Mouse (Mus musculus) limb, embryonic 10.5 days (tissue): ENCODE results near the gene Coch. TPM values are rescaled to one million over a fixed set of nuclear protein-coding genes. Genes with fewer than 3 reads are reported as not detected.
"Not testable (repeated sequence)": the region's sequence is repeated elsewhere in the genome, so short reads cannot be mapped to it uniquely, and the experiment has no call there.

Source experiments
- DNase-seq: peaks from one replicate; pipeline ENCODE4 v3.0.0-alpha.2; 2017; ENCODE audit warnings: low spot score
- H3K27ac ChIP-seq: fragments of 300-500 bp; sonication (generic); 2 replicates; pipeline ENCODE4 v1.5.1; 2016; ENCODE audit warnings: mild to moderate bottlenecking
- H3K27me3 ChIP-seq: fragments of 300-500 bp; sonication (generic); 2 replicates; pipeline ENCODE4 v1.6.1; 2016; ENCODE audit warnings: low read depth, mild to moderate bottlenecking; ENCODE audit not compliant: poor library complexity, severe bottlenecking
- H3K36me3 ChIP-seq: fragments of 300-500 bp; sonication (generic); 2 replicates; pipeline ENCODE4 v1.6.1; 2016; ENCODE audit warnings: mild to moderate bottlenecking, moderate library complexity
- H3K4me1 ChIP-seq: fragments of 300-500 bp; sonication (generic); 2 replicates; pipeline ENCODE4 v1.6.1; 2016
- H3K4me3 ChIP-seq: fragments of 300-500 bp; sonication (generic); 2 replicates; pipeline ENCODE4 v1.5.1; 2016; ENCODE audit warnings: mild to moderate bottlenecking, moderate library complexity
- H3K9me3 ChIP-seq: fragments of 300-500 bp; sonication (generic); replicated peaks from 2 replicates; pipeline ENCODE4 v1.6.1; 2016; ENCODE audit warnings: mild to moderate bottlenecking
- WGBS: fragments of 180-500 bp; shearing (Covaris S2); methylation state at CpG from one replicate; pipeline ENCODE4 v1.1.7; 2016; 5-methylcytosine and 5-hydroxymethylcytosine counted together
- polyA plus RNA-seq: library from polyadenylated mRNA; unstranded; fragments of >200 nt; fragmentation: Nextera tagmentation; extraction: Ambion mirVana; gene quantifications from 2 replicates; pipeline ENCODE4 v1.2.1, GENCODE M21; 2016

Coch gene
- polyA plus RNA-seq, 1 experiment from 2014 or later = 1.0 TPM

DNA sequence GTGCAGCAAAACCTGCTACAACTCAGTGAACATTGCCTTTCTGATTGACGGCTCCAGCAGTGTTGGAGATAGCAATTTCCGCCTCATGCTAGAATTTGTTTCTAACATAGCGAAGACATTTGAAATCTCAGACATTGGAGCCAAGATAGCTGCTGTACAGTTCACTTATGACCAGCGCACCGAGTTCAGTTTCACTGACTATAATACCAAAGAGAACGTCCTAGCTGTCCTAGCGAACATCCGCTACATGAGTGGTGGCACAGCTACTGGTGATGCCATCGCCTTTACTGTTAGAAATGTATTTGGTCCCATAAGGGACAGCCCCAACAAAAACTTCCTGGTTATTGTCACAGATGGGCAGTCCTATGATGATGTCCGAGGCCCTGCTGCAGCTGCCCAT is 10.2 kb downstream of the Coch start:
- no peaks in the 10 kb centered on the region for H3K4me1 ChIP-seq

DNA sequence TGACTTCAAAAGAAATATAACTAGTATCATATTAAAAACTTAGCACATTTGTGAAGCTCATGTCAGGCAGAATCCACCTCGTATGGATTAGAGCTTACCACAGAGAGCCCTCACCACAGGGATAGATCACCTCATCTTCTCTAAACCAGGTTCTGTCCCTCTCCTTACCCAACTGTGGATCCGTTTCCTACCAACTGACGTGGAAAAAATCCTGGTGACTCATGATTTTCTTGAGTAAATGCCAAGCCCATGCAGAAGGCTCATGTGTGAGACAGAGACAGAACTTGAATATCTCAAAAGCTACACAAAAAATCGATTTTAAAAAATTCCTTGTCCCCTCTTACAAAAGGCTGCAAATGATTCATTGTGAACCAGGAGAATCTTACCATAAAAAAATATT is 13.0 kb downstream of the Coch start:
- peaks cover 54% of the 10 kb centered on the region for H3K36me3 ChIP-seq
- WGBS = 90% methylated on average over 4 of the region's 4 CpGs
- H3K9me3 ChIP-seq = no peaks in the 10 kb centered on the region
- H3K4me1 ChIP-seq = no peaks in the 10 kb centered on the region
- no peaks in the 10 kb centered on the region for H3K27me3 ChIP-seq
- DNase-seq = no peak
- H3K4me3 ChIP-seq = no peak overlapping the region
- no peak overlapping the region for H3K27ac ChIP-seq

More for the DNA sequence above, 10.2 kb downstream of the Coch start:
- Histone ChIP-seq H3K36me3 (peaks cover 33% of the 10 kb centered on the region), H3K9me3 (no peaks in the 10 kb centered on the region), H3K27me3 (no peaks in the 10 kb centered on the region), H3K27ac (no peak overlapping the region), H3K4me3 (no peak overlapping the region)
- DNase-seq = no peak
- WGBS = 96% methylated on average over 10 of the region's 10 CpGs

DNA sequence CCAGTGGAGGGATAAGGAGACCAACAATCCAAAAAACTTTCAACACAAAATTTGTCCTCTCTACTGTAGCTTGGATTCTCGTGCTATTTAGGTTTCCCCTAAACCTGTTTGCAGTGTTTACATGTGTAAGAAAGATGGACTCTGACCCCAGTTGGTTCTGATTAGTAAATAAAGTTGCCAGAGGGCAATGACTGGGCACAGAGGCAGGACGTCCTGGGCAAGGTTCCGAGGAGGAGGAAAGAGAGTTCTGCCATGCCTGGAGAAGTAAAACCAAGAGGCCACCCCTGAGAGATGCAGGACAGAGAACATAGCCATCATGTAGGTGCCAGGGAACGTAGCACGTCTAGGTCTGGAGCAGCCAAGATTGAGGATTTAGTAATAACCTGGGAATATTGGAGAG is 19.2 kb downstream of the Coch start:
- 89% methylated on average over 5 of the region's 5 CpGs for WGBS
- Histone ChIP-seq H3K36me3 (peaks cover 83% of the 10 kb centered on the region), H3K4me1 (no peaks in the 10 kb centered on the region), H3K27me3 (no peaks in the 10 kb centered on the region), H3K9me3 (no peaks in the 10 kb centered on the region), H3K4me3 (no peak overlapping the region), H3K27ac (no peak overlapping the region)
- no peak for DNase-seq

DNA sequence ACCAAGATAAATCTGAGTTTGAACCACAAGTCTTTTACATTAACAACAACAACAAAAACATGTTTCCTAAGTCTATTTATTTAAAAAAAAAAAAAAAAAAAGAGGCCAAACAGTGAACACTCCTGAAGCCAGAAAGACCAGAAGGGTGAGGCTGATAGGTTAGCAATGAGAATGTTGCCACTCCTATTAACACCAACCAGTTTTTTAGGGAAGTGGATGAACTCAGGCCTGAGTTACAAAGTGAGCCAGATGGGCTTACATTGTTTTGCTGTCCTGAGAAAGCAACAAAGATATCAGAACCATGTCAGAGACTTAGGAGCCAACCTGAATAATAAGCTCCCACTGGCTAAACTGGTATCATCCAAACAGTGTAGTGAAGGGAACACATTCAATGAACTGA is 27.4 kb downstream of the Coch start:
- H3K27ac ChIP-seq = no peak overlapping the region
- peaks cover 73% of the 10 kb centered on the region for H3K36me3 ChIP-seq
- H3K4me1 ChIP-seq = no peaks in the 10 kb centered on the region
- no peak for DNase-seq
- H3K27me3 ChIP-seq = no peaks in the 10 kb centered on the region
- H3K4me3 ChIP-seq = no peak overlapping the region
- no peaks in the 10 kb centered on the region for H3K9me3 ChIP-seq

DNA sequence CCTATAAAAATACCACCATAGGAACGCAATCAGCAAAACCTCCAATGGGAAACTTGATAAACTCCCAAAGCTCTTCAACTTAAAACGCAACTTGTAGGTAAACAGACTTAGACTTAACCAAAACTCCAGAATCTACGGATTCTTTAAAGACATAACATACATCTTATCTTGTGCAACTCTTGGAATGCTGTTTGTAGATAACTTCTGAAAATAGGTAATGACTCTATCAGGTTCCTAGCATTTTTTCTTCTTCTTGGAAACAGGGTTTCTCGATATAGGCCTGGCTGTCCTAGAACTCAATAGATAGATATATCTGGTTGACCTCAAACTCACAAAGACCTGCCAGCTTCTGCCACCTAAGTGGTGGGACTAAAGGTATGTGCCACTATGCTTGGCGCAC is 28.0 kb downstream of the Coch start:
- no peak overlapping the region for H3K27ac ChIP-seq
- no peak overlapping the region for H3K4me3 ChIP-seq
- H3K36me3 ChIP-seq = peaks cover 74% of the 10 kb centered on the region
- H3K27me3 ChIP-seq = no peaks in the 10 kb centered on the region
- DNase-seq = no peak
- 97% methylated on average over 5 of the region's 5 CpGs for WGBS
- no peaks in the 10 kb centered on the region for H3K4me1 ChIP-seq
- H3K9me3 ChIP-seq = no peaks in the 10 kb centered on the region

DNA sequence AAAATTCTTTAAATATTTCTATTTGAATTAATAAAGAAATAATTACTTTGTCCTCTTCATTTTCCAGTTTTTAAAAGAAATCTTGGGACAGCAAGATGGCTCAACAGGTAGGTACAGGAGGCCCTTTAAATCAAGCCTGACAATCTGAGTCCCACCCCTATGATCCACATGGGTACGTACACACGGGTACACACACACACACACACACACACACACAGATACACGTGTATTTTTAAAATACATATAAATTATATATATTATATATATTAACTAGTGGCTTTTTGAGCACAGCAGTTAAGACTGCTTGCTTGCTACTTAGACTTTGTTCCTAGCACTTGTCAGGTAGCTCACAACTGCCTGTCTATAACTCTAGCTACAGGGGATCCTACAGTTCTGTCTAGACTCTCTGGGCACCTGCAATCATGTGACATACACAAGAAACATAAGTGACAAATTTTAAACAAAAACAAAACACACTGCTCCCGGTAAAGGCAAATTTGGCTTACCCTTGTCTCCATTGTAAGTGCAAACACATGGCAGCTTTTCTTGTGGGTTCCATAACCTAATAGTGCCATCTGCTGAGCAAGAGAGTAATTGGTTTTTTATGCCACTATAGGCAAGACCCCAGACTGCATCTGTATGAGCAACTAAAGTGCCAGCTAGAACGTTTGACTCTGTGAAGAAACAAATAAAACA is 29.7 kb downstream of the Coch start:
- WGBS = 86% methylated on average over 5 of the region's 5 CpGs
- H3K4me1 ChIP-seq = no peaks in the 10 kb centered on the region
- H3K4me3 ChIP-seq = no peak overlapping the region
- H3K27me3 ChIP-seq = no peaks in the 10 kb centered on the region
- no peak for DNase-seq
- H3K27ac ChIP-seq = no peak overlapping the region
- H3K9me3 ChIP-seq = no peaks in the 10 kb centered on the region
- peaks cover 72% of the 10 kb centered on the region for H3K36me3 ChIP-seq

DNA sequence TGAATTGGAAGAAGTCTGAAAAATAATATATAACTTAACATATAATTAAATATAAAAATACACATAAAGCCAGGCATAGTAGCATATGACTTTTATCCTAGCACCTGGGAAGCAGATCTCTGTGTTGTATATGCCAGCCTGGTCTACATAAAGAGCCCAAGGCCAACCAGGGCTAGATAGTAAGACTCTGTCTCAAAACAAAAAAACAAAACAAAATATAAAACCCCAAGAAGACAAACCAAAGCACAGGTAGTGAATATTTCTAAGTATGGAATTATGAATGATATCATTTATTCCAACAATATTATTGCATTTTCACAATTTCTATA is 30.2 kb downstream of the Coch start:
- H3K27me3 ChIP-seq = no peaks in the 10 kb centered on the region
- no peak for DNase-seq
- H3K4me1 ChIP-seq = no peaks in the 10 kb centered on the region
- no peaks in the 10 kb centered on the region for H3K9me3 ChIP-seq
- H3K36me3 ChIP-seq = peaks cover 67% of the 10 kb centered on the region
- no peak overlapping the region for H3K27ac ChIP-seq
- no peak overlapping the region for H3K4me3 ChIP-seq

DNA sequence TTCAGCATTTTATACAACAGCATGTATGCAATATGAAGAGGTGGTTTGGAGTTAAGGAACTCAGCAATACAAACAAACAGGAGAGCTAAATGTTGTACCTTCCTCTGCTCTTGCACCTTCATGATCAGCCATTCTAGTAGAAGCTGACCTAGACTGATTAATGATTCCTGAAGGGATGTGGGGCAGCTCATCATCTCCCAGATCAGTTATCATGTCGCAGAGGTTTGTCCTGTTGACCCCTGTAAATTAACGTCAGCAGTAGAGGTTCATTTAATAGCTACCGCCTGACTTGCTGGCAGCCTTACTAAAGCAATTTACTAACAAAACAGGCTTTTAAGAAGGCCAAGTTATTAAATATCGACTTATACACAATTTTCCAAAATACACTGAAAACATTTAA is 40.3 kb downstream of the Coch start:
- peaks cover 7% of the 10 kb centered on the region for H3K36me3 ChIP-seq
- no peaks in the 10 kb centered on the region for H3K4me1 ChIP-seq
- no peak overlapping the region for H3K4me3 ChIP-seq
- H3K27ac ChIP-seq = no peak overlapping the region
- no peaks in the 10 kb centered on the region for H3K9me3 ChIP-seq
- H3K27me3 ChIP-seq = no peaks in the 10 kb centered on the region
- WGBS = 51% methylated on average over 4 of the region's 4 CpGs
- no peak for DNase-seq

DNA sequence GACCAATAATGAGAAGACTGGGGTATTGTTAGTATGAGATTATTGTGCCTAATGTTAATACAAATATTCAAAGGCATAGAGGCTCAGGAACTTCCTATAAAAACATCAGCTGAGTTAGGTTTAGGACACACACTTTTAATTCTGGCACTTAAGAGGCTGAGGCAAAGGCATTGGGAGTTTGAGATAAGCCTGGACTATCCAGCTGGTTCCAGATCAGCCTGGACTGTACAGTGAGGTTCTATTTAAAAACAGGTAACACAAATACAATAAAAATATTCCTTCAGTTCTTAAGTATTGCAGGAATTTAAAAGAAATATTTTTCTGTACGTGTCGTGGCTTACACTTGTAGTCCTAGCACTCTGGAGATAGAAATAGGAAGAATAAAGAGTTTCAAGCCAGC is 43.1 kb downstream of the Coch start:
- Histone ChIP-seq H3K4me3 (no peak overlapping the region), H3K9me3 (no peaks in the 10 kb centered on the region)
- WGBS = 98% methylated on average over 2 of the region's 2 CpGs

DNA sequence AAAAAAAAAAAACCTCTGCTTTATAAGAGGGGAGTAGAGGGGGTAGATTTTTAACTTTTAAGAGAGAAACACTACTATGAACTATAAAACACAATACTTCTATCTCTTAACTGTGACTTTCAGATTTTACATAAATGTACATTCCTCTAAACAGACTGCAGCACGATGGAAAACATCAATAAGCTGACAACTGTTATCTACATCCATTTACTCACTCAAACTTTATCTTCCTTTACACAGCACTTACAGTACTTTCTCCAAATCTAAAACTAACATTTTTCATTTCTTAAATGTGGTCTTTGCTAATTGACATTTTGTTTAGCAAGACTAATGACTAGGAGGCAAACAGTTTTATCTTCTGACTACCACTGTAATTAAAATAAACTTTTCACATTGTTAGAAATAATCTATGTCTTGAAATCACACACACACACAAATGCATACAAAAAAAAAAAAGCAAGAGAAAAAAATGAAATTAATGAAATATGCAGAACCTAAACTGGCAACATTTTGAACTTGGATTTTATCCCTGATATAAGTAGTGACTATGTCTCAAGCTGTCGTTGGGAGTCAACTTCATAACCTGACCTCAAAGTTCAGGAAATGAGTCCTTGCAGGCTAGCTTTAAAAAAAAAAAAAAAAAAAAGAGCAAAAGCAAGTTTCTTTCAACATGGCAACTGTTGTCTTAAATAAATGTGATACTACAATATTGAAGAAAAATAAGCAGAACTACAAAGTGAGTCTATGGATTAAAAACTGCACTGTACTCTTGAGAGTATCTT is 43.7 kb downstream of the Coch start:
- Histone ChIP-seq H3K9me3 (no peaks in the 10 kb centered on the region), H3K4me3 (no peak overlapping the region)

More for the DNA sequence above, 43.1 kb downstream of the Coch start:
- Histone ChIP-seq H3K27ac (no peak overlapping the region), H3K4me1 (no peaks in the 10 kb centered on the region), H3K27me3 (no peaks in the 10 kb centered on the region), H3K36me3 (peaks cover 15% of the 10 kb centered on the region)
- DNase-seq = no peak

DNA sequence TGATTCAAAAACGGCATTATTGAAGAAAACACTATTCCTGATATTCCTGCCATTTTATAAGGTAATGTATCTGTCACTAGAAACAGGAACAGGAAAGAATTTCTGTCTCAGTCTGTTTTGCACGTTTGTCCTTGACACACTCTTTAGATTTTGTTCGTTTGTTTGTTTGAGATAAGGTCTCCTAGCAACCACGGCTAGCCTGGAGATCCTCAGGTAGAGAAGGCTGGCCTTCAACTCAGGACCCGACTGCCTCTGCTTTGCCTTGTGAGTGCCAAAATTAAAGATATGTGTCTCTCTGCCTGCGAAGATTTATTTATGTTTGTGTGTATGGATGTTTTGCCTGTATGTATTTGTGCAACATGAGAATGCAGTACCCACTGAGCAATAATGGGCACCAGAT is 48.7 kb downstream of the Coch start:
- no peak for DNase-seq
- H3K4me3 ChIP-seq = no peak overlapping the region

More for the DNA sequence above, 43.7 kb downstream of the Coch start:
- H3K4me1 ChIP-seq = no peaks in the 10 kb centered on the region
- peaks cover 17% of the 10 kb centered on the region for H3K36me3 ChIP-seq
- no peaks in the 10 kb centered on the region for H3K27me3 ChIP-seq
- no peak for DNase-seq
- WGBS = 77% methylated on average over 2 of the region's 2 CpGs
- no peak overlapping the region for H3K27ac ChIP-seq

DNA sequence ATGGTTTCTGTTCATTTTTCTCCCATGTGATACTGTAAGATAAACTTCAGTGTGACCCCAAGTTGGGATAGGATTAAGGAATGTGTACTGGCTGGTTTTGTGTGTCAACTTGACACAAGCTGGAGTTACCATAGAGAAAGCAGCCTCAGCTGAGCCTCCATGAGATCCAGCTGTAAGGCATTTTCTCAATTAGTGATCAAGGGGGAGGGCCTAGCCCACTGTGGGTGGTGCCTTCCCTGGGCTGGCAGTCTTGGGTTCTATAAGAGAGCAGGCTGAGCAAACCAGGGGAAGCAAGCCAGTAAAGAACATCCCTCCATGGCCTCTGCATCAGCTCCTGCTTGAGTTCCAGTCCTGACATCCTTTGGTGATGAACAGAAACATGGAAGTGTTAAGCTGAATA is 56.3 kb downstream of the Coch start:
- peaks cover 74% of the 10 kb centered on the region for H3K36me3 ChIP-seq
- not testable (repeated sequence) for H3K4me3 ChIP-seq, DNase-seq, H3K27me3 ChIP-seq, H3K9me3 ChIP-seq, H3K27ac ChIP-seq, H3K4me1 ChIP-seq

More for the DNA sequence above, 48.7 kb downstream of the Coch start:
- WGBS = 57% methylated on average over 6 of the region's 6 CpGs
- no peaks in the 10 kb centered on the region for H3K4me1 ChIP-seq
- no peaks in the 10 kb centered on the region for H3K27me3 ChIP-seq
- no peak overlapping the region for H3K27ac ChIP-seq
- no peaks in the 10 kb centered on the region for H3K9me3 ChIP-seq
- H3K36me3 ChIP-seq = peaks cover 33% of the 10 kb centered on the region
